Mouse (Mus musculus) c-Kit-positive CD71-positive TER-119-positive erythroid progenitor cells, embryonic 14.5 days (primary cell): Measurements from ENCODE around the gene Znhit3.

Experiments
- DNase-seq: peaks from one replicate; pipeline ENCODE4 v3.0.0-alpha.2; 2013; ENCODE audit warnings: low spot score

Znhit3 gene

DNA sequence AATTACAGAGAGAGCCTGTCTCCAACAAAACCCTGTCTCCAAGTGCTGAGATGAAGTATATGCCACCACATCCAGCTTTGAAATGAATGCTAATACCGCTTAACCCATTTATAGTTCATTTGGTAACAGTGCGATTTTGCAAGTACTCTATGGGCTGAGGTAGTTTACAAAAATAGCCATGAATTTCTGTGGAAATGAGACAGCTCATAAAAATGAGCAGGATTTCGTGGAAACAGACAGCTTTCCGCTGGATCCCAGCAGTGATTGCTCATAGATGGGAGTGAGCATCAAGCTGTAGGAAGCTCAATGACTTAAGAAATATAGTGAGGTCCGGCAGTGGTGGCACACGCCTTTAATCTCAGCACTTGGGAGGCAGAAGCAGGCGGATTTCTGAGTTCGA lies 4.8 kb upstream of the Znhit3 start:
- DNase-seq = no peak

DNA sequence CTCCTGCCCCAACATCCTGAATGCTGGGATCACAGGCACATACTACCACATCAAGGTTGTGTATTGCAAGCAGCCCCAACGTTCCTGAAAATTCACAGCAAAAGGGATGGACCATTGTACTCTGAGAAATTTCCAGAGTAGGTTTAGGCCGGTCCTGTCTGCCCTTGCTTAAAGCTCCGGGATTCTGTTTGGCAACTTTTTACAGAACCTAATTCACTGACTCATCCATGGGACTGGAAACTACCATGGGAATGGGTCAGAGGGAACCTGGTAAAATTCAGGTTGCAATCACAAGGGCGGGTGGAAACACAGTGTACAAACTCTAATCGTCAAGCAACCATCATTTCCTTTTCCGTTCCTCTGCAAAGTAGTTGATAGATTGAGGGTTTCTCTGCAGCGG lies 3.8 kb upstream of the Znhit3 start:
- DNase-seq = no peak

DNA sequence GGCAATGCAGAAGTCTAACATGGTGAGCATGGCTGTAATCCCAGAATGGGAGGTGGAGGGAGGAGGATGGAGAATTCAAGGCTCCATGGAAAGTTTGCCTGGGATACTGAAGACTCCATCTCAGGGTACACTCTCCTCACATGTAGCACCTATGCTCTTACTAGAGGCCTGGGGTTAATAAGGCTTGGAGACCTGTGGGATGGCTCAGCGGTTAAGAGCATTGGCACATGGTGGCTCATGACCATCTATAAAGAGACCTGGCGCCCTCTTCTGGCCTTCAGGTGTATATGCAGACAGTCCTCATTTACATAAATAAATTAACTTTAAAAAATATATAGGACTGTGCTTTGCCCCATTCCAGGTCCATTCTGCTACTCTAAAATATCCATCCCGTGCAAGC lies 3.1 kb upstream of the Znhit3 start:
- DNase-seq = peak; percentile 76

DNA sequence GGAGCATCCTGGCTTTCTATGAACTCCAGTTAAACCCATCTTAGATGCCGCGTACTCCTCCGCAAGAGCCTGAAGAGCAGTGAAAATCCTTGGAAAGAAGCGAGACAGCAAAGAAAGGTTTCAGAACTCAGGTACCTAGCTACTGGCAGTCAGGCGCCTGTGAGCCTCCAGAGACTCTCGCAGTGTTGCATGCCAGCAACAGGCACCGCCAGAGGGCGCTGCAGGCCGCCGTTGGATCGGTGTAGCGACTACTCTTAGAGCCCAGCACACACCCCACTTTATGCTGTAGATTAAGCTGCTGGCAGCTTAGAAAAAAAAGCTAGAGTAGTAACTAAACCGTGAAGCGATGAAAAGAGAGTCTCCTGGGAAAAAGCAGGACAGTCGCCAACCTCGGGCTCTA lies 2.3 kb upstream of the Znhit3 start:
- DNase-seq = peak; percentile 84

DNA sequence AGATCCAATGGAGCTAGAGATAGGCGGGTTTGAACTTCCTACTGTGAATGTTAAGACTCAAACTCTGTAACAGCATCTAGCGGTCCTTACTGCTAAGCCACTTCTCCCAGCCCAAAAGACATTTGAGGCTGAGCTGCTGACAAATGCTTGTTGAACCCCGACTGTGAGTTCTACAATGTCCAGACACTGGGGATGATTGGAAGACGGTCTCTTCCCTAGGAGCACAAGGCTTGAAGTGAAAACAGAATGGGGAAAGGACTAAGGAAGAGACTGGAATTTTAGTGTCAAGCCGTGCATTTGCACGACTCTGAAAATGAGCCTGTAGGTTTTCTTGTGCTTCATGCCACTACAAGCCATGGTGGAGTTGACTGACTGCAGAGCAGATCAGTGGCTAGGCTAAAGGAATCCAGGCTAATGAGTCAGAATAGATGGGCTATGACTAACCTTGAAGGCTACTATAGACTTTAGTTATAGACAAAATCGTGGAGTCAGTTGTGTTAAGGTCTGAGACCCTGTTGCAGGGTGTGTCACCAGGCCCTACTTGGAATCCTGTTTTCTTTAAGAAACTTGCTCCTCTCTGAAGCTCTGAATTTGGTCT lies 636 bp upstream of the Znhit3 start:
- DNase-seq = no peak

DNA sequence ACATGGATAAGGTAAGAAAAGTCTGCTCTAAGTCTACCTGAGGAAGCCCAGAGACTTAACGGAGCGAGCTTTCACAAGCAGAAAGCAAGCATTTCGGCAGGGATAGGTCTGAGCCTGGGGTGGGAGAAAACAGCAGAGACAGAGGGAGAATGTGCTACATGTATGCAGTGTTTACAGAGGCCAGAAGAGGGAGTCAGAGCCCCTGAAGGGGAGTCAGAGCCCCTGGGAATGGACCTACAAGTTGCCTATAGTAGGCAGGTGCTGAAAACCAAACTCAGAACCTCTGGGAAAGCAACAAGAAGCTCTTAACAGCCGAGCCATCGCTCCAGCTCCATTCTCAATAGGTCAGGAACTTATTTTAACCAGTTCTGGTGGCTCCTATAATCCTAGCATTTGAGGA lies 1.5 kb downstream of the Znhit3 start:
- peak; percentile 38 for DNase-seq

DNA sequence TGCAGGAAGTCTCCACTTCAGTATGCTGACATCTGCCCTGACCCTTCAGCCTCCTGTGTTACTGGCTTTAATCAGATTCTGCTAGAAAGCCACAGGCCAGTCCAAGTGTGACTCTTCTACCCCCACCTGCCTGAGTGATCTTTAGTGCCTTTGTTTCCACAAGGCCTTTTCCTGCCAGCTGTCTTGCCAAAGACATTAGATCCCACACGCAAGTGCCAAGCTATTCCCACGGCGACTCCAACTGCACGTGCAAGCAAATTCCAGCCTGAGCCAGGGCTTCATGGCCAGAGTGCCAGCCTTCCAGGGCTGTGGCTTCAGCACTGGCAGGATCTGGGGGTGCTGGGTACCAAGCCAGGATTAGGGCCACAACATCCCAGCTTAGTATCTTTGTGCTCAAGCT lies 5.8 kb downstream of the Znhit3 start:
- no peak for DNase-seq

DNA sequence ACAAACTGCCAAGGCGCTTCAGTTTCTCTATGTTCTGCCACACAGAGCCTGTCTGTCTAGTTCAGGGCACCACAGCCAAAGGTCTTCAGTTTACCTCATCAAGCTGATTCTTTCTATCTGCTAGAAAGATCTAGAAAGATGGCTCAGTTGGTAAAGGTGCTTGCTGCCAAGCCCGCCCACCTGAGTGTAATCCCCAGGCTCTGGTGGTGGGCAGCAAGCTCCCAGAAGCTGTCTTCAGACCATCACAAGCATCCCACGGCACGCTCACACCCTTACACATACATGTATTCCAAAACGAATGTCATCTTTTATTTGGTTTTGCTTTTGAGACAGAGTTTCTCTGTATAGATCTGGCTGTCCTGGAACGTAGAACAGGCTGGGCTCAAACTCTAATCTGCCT lies 7.7 kb downstream of the Znhit3 start:
- DNase-seq = no peak

DNA sequence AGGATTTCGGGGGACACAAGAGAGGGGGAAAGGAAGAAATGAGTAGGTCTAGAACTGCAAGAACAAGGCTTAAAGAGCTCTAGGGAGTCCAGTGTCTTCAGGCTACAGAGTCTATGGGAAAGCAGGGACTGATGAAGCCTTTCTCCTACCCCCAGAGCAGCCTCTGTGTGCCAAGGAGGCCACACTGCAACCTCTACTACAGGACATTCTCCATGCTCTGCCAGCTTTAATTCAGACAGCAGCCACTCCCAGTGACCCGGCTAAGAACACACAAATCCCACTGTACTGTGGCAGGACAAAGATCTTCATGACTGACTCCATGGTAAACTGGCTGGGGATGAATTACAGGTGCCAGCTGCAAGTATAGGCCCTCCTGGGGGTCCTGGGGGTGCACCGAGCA lies 9.1 kb downstream of the Znhit3 start:
- no peak for DNase-seq

DNA sequence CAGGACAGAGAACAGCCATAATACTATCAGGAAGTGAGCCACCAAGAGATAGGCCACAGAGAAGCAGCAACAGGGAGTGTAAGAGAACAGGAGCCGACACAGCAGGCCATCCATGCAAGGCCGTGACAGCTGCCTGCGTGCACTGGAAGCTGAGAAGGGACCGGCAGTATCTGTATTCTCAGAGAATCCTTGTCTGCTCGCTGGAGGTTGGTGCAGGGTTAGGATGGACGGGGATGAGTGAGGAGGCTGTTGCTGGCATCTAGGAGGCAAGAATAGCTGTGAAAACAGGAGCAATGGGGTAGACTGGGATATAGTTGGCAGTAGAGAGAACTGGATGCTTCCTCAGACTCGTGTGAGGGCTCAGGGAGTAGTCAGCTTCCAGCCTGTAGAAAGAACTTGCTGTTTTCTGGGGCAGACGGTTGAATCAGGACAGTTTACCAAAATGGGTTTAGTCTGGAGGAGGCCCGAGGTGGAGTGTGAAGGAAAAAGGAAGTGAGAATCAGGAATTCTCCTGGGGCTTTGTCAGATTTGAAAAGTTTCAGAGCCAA lies 11.5 kb downstream of the Znhit3 start:
- DNase-seq = no peak

DNA sequence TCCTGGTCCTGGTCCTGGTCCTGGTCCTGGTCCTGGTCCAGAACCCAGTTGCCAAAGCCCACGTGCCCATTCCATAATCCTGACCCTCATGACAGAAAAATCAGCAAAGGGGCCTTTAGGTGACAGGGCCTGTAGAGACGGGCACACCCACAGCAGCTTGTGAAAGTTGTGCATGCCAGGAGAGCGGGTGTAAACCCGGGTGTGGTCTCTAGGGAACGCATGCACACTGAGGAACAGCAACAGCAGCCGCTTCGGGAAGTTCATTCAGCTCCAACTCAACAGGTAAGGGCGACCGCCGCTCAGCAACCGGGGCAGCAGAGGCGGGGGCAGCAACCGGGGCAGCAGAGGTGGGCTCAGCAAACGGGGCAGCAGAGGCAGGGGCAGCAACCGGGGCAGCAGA lies 23.1 kb downstream of the Znhit3 start:
- DNase-seq = no peak

DNA sequence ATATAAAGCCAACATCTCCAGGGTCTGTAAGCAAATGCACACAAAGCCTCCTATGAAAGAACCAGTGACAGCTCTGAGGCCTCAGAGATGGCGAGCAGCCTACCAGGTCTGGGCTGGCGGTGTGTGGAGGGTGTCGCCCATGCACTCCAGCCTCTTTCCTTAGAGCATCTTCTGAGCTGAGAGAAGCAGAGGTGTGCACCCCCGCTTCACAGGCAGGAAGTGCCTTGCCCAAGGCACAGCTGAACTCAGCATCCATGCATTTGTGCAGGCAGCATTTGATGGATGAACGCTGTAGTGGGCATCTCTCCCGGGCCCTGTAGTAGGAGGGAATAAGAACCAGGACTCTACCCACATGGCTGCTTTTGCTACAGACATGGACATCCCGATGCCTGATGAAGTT lies 24.5 kb downstream of the Znhit3 start:
- no peak for DNase-seq

DNA sequence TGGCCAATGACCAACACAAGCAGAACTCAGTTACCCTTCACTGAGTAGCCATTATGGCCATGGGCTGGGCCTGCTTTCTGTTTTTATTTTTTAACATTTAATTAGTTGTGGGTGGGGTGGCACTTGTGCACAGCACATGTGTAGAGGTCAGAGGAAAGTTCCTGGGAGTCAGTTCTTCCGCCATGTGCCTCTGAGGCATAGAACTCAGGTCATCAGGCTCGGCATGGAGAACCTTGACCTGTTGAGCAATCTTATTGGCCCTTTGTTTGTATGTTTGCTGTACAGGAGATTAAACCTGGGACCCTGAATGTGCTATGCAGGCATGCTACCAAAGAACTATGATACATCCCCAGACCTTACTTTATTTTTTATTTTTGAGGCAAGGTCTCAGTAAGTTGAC lies 26.7 kb downstream of the Znhit3 start:
- DNase-seq = no peak

DNA sequence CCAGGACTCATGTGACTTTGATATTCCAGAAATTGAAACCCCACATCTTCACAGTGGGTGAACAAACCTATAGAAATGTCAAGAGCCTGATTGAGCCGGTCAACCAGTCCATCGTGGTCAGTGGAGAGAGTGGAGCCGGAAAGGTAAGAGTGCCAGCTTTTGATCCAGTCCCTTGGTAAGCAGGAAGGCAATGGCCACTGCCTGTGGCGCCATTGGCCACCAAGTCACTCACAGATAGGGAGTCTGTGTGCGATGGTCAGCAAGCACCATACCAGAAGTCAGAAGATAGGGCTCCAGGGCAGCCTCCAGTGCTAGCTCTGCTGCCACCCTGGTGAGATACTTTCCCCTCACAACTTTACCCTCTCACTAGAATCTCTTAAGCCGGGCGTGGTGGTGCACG lies 28.1 kb downstream of the Znhit3 start:
- no peak for DNase-seq

DNA sequence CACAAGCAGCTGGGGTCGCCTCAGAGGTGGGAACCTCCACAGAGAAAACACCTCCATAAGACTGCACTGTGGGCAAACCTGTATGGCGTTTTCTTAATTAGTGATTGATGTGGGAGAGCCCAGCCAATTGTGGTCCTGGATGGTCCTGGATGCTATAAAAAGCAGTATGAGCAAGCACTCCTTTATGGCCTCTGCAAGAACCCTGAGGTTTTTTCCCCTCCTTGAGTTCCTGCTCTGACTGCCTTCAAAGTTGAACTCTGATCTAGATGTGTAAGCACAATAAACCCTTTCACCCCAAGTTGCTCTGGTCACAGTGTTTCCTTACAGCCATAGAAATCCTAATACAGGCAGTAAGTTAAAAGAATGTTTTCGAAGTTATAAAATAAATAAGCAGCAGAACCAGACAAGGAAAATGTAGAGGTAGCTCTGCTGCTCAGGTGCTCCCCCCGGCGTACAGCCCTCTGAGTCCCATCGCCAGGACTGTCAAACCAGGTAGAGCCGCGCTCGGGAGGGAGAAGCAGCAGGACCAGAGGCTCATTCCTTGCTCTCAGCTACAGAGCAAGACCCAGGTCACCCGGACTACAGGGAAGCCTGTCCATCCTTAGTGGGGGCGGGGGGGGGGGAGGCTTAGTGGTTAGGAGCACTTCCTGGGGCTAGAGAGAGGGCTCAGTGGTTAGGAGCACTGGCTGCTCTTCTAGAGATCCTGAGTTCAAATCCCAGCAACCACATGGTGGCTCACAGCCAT lies 29.2 kb downstream of the Znhit3 start:
- DNase-seq = no peak

DNA sequence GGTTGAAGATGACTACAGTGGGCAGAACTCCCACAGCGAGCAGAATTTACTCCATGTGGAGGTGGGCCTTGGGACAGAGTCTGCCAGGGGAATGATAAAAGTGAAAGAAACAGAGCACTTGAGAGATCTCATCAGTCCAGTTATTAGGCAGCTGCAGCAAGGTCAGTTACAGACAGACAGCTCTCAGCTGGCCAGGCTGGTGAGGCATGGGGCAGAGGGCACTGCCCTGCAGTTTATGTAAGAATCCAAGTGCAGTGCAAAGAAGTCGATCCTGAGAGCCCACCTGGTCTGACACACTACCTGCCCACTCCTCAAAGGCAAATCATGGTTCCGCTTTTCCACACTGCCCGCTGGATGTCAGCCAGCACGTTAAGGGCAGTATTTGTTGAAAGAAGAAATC lies 29.9 kb downstream of the Znhit3 start:
- DNase-seq = no peak

DNA sequence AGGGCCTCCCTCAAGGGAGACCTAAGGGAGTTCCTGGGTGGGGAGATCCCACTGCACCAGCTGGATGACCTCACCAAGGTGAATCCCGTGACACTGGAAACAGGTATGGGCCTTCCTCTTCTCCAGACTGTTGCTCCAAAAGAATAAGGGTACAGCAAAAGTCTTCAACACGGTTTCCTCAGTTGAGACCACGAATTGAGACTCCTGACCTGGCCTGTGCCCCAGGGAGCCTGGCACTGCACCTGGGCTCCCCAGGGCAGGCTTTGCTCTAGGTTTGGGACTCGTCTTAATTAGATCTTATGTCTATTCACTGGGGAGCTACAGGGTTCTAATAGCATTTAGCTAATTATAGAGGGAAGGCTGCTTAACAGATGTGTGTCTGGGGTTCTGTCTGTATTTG lies 30.9 kb downstream of the Znhit3 start:
- no peak for DNase-seq

DNA sequence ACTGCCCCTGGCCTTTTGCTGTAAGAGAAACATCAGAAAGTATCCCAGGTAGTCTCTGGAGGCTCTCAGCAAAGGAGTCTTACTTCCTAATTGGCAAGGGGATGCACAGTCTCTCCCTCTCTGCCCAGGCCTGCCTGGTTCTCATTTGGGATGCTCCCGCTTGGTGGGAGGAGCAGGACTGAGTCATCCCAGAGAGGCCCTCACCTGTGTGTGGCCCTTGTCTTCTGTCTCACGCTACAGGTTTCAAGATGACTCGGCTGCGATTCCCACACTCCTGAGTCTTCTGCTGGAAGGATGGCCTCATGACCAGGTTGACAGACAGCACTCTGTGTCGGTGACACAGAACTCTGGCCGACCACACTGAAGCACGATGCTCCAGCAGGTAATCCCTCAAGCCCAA lies 33.8 kb downstream of the Znhit3 start:
- DNase-seq = no peak

DNA sequence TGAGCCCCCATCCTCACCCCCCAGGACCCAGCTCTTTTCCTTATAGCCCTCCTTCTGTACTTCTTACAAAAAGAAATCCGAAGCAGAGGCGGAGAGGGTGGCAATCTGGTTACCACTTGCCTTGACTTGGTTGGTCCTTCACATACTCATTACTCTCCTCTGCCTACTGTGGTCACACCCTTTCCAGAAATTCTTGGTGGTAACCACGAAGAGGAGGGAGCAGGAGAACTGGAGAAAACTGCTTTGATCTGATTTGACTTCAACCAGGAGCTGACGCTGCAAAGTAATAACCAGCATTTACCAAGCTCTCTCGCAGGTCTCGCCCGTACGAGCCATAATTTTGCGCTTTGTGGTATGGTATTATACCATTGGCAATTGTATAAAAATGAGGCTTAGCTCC lies 35.2 kb downstream of the Znhit3 start:
- DNase-seq = peak; percentile 45

DNA sequence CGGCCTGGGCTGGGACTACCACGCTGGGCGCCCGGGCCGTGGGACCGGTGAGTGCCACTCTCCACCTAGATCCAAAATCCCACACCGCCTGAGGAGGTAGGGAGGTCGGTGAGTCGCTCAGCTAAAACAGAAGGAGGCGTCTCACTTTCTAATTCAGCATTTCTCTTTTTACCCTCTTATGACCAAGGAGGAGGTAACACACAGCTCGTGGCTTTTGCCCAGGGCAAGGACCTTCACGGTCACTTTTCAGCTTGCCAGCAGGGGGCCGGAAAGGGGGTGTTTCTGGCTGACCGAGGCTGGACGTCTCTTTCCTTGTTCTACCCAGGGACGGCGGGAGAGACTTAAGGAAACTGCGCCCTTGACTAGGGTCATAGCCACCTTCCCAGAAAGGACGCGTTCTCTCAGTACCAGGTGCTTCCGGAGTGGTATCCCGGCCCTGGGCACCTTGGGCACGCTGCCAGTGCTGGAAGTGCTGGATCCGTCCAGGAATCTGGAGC lies 35.7 kb downstream of the Znhit3 start:
- DNase-seq = no peak

DNA sequence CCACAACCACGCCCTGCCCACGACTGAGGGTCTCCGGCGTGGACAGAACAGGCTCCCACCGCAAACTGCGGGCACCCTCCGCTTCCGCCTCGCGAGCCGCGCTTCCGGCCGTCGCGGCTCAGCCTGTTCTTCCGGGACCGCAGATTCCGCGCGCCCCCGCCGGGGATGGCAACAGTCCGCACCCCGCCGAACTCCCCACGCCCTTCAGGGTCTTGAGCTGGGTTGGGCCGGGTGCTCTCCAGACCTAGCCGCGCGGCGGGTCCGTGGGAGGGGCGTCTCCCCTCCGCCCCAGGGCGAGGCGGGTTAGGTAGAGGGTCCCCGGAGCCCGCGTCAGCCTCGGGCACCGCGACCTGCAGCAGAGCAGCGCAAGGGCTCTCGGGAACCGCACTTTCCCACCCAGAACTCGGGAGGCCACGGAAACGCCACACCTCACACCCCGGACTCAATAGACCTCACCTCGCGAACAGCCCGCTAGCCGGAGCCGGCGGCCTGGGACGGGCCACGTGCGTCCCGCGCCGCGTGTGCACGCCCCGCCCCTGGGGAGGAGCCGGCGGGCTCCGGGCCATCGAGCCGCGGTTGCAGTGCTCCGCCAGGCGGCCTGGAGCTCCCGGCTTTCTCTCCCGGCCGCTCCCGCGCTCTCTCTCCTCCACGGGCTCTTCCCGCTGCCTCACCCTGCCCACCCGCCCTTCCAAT lies 36.2 kb downstream of the Znhit3 start, which contains the start of the genes Myo19 and Pigw:
Gene Myo19 (plus strand): TSS at position 377 of the 693 bp plus-strand sequence.
Gene Pigw (minus strand): TSS at position 514 of the 693 bp plus-strand sequence.
- DNase-seq = peak; percentile 77

DNA sequence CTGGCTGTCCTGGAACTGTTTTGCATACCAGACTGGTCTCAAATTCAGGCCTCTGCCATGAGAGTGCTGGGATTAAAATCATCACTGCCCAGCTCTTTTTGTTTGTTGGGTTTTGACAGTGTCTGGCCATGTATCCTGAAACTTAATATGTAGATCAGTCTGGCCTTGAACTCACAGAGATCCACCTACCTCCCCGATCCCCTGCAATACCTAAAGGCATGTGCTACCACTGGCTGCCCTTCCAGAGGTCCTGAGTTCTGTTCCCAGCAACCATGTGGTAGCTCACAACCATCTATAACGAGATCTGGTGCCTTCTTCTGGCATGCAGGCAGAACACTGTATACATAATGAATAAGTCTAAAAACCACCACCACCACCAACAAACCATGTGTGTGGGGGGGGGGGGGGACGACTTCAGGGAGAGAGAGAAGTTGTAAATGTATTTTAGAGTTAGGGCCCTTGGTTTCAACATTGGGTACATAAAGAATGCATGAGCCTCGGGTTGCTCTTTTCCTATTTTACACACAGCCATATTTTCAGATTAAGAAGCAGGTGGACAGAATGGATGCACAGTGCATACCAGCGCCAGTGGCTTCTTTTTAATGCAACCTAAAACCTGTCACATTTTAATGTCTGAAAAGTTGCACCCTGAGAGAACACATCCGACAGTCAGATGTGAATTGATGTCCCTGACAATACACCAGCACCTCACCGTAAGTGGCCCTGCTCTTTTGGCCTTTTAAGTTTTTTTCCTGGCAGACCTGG lies 37.0 kb downstream of the Znhit3 start:
- DNase-seq = no peak
